Mouse (Mus musculus) right cerebral cortex, postnatal 4 days (tissue): ENCODE measurements around the gene Hes7.
"Not testable (repeated sequence)": the region's sequence is repeated elsewhere in the genome, so short reads cannot be mapped to it uniquely, and the experiment has no call there.

Experiments used
- DNase-seq: peaks from one replicate; pipeline ENCODE4 v3.0.0-alpha.2; 2022

Gene Hes7

GRCm38 (mm10) chr11:69088103-69088855, 31.9 kb upstream of the Hes7 start, which contains the start of gene Vamp2:
TSS of gene Vamp2 (plus strand) at chr11:69088490.
- peak; percentile 95 for DNase-seq

DNA sequence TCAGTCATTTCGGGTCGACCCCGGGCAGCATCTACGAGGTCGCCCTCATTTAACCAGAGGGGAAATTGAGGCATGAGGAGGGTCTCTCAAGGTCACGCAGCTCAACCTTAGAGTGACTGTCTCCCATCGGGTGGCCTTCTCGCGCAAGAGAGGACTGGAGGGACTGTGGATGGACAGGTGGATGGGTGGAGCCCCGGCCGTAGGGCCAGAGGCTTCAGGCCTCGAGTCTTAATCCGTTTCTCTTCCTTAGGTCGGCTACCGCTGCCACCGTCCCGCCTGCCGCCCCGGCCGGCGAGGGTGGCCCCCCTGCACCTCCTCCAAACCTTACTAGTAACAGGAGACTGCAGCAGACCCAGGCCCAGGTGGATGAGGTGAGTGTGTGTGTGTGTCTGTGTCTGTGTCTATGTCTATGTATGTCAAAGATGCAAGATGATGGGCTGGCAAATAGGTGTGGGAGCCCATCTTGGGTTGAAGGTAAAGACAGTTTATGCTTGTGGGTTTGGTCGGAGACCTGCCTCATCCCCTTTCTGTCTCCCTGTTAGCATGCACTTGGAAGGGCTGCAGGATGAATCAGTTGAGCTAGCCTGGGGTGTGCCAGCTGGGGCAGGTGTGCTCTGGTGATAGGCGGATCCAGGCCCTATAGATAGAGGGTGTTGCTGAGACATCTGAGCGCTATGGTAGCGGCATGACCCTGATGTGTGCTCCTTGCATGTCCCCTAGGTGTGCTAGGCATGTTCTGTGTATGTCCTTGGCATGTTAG, 31.2 kb upstream of the Hes7 start:
- DNase-seq: no peak

GRCm38 (mm10) chr11:69089616-69090290, 30.5 kb upstream of the Hes7 start:
- DNase-seq: no peak

DNA sequence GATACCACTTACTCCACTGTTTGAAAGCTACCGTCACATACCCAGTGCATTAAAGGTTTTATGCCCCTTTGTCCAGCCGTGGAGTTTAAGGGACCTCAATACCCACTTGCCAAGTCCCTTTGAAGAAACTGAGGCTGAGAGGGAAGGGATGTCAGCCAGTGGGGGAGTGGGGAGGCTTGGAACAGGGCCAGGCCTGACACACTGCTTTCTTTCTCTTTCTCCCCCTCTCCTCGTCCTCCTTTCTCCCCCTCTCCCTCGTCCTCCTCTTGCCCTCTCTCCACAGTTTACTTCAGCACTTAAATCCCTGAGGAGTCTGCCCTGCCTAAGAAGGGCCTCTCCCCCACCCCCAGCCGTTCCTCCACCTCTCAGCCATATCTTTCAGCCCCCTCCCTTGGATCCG, 29.8 kb upstream of the Hes7 start:
- DNase-seq: no peak

- no peak for DNase-seq
Observed at GRCm38 (mm10) chr11:69091566-69092385, 28.4 kb upstream of the Hes7 start.

DNA sequence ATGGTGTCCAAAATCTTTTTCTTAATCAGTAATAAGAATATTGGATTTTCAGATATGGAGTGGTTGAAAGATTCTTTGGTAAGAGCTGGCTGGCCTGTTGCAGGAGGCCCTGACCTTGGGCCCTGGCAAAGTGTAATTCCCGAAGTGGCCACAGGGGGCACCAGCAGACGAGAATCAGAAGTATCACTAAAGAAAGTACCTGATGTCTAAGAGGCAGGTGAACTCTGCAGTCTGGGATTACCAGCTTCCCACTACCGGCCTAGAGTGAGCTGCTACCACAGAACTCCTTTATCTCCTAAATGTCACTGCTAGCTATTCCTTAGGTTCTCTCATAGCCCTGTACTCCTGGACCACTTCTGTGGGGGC, 27.8 kb upstream of the Hes7 start:
- peak; percentile 83 for DNase-seq

GRCm38 (mm10) chr11:69092871-69093270, 27.3 kb upstream of the Hes7 start:
- no peak for DNase-seq

GRCm38 (mm10) chr11:69093856-69094255, 26.3 kb upstream of the Hes7 start:
- not testable (repeated sequence) for DNase-seq

GRCm38 (mm10) chr11:69094697-69095429, 25.3 kb upstream of the Hes7 start, which contains the start of gene Per1:
TSS of gene Per1 (plus strand) at chr11:69095217.
- peak; percentile 94 for DNase-seq

GRCm38 (mm10) chr11:69095511-69096231, 24.5 kb upstream of the Hes7 start:
- DNase-seq: peak; percentile 5

DNA sequence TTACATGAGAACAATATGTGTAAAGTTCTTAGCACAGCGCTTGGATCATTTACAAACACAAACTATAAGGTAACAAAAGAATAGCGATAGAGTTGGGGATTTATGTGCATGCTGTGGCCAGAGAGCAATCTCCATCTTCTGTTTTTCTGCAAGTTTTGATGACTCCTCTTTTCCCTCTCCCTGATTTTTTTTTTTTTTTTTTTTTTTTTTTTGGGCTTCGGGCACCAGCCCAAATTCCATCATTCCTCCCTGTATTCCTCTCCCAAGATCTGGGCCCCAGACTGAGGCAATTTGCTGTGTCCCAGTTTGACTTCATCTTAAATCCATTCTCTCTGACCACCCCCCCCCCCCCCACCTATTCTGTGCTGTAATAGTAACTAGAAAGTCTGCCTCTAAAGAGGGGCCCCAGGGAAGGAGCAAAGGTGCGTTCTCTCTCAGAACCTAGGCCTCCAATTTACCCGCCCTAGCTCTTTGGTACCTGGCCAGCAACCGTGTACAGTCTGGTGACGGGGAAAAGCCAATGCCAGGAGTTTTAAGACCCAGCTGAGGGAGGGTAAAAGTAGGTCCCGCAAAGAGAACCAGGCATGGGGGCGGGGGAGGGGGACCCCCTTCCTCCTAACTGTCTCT, 23.7 kb upstream of the Hes7 start:
- no peak for DNase-seq

GRCm38 (mm10) chr11:69096987-69097900, 23.0 kb upstream of the Hes7 start:
- peak; percentile 89 for DNase-seq

GRCm38 (mm10) chr11:69098039-69098761, 22.0 kb upstream of the Hes7 start:
- peak; percentile 3 for DNase-seq

DNA sequence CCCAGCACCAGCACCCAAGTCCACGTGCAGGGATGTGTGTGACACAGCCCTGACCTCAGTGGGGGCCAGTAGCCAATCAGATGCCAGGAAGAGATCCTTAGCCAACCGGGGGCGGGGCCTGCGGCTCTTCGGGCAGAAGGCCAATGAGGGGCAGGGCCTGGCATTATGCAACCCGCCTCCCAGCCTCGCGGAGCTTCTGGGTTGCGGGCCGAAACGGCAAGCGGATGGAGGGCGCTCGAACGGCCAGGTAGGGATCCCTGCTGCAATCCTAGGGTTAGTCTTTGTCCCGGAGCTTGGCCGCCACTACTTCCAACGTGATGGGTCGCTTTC, 21.5 kb upstream of the Hes7 start:
- peak; percentile 87 for DNase-seq

DNA sequence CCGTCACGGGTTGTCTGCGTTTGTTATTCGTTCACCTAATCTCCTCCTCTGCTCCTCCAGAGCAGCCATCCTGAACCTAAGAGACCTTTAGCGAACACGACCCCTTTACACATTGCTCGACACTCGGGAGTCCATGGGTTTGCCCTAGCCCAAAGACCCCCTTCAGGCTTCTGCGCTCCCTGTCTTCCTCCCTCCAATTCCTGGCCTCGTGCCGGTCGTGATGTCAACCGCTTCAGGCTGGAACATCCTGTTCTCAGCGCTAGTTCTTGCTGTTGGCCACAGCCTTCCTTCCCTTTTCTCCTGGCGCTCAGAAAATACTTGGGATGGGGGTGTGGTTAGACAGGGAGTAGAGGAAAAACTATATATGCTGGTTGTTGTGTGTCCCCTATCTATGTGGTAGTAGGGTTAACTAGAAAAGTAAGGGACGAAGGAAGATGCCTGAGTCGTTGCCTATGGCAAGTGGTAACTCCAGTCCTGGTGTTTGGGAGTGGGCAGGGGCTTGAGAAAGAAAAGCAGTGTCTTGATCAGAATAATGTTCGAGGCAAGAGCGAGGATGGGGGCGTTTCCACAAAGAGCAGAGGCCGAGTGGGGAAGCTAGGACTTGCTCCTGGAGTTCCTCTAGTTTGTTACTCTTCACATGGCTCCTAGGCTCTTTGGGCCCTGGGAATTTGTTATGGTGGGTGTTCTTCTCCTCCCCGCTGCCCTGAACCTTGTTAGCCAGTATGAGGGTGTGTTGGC, 20.9 kb upstream of the Hes7 start:
- peak; percentile 72 for DNase-seq

- DNase-seq: peak; percentile 88
Observed at GRCm38 (mm10) chr11:69099915-69100345, 20.3 kb upstream of the Hes7 start.

- DNase-seq: peak; percentile 4
Observed at GRCm38 (mm10) chr11:69100639-69101360, 19.4 kb upstream of the Hes7 start.
